Mouse (Mus musculus) MN1 (cell line): ENCODE measurements around the gene Gm10192.
"Not testable (repeated sequence)": the region's sequence is repeated elsewhere in the genome, so short reads cannot be mapped to it uniquely, and the experiment has no call there.

Experiments
- DNase-seq: peaks from one replicate; pipeline ENCODE4 v3.0.0-alpha.2; 2016; ENCODE audit warnings: low spot score

The Gm10192 gene

GRCm38 (mm10) chr4:97183066-97183465 is at the start of gene Gm10192:
Gm10192 (minus strand) TSS chr4:97183166.
- not testable (repeated sequence) for DNase-seq

GRCm38 (mm10) chr4:97230411-97231104 is 47.6 kb upstream of the Gm10192 start:
- no peak for DNase-seq

GRCm38 (mm10) chr4:97219701-97220100 is 36.7 kb upstream of the Gm10192 start:
- DNase-seq = no peak

- DNase-seq = no peak
These were observed 34.9 kb upstream of the Gm10192 start for GRCm38 (mm10) chr4:97217906-97218305.

DNA sequence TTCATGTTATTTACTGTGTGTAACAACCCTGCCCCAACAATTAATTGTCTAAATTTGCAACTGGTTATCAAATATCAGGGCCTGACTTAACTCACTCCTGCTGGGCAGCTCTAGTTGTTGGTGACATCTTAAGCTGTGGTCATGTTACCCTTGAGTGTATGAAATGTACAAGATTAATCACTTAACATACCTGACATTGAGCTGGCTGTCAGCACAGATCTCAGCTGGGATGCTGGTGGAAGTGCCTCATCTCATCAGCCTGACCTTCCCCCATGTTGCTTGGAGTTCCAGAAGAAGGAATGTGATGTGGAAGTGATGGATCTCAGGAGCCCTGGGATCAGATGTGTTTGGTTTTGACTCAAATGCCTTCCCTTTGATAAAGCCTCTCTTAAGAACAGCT is 29.5 kb upstream of the Gm10192 start:
- DNase-seq = no peak

DNA sequence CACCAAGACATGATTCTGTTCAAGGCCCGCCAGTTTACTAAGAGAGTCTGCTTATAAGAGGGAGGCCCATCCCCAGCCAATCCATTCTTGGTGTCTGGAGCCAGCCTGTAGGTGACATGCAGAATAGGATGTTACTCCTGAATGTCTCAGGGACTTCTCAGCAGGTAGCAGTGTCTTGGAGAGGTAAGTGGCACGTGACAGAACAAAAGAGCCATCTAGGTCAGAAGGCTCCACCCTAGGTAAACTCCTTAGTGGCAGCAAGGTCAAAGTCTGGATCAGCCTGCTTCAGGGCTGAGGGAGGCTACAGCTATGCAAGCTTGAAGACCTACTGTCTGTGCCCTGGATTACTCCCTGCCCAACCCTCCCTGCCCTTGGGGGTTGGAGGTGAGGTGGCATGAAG is 20.0 kb upstream of the Gm10192 start:
- not testable (repeated sequence) for DNase-seq

DNA sequence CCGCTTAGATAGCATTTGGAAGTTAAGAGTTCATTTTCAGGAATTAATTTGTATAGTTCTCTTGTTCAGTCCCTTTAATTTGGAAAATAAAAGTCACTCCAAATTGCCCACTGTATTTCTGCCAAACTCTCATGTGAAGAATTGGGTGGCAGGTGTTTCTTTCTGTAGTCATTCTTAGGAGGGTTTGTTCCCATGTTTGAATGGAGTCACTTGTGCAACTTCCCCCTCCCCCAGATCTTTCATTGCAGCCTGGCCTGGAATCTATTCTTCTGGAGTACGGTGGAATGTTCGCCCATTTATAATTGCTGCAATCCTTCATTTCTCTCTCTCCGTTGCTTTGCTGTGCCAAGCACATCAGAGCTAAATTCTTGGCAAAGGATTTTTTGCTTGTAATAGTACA is 10.2 kb upstream of the Gm10192 start:
- DNase-seq = no peak

GRCm38 (mm10) chr4:97192601-97193000 is 9.6 kb upstream of the Gm10192 start:
- no peak for DNase-seq

GRCm38 (mm10) chr4:97180396-97180795 is 2.6 kb downstream of the Gm10192 start:
- DNase-seq = no peak

- DNase-seq = no peak
These were observed 26.1 kb downstream of the Gm10192 start for GRCm38 (mm10) chr4:97156841-97157345.

DNA sequence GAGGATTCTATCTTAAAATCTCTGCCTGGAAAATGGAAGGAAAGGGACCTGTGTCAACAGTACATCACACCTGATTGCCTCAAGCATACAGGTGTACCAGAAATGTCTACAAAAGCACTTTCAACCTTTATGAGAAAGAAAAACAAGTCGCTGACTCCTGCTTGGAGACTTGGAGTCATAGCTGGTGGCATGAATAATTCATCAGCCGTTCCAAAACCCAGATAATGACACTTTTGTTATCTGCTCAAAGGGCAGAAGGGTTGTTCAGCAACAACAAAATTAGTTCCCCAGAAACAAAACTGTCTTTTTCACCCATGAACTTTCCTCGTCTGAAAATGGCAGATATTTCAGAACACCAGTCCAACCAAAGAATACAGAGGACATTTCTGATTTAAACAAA is 26.9 kb downstream of the Gm10192 start:
- DNase-seq = no peak

DNA sequence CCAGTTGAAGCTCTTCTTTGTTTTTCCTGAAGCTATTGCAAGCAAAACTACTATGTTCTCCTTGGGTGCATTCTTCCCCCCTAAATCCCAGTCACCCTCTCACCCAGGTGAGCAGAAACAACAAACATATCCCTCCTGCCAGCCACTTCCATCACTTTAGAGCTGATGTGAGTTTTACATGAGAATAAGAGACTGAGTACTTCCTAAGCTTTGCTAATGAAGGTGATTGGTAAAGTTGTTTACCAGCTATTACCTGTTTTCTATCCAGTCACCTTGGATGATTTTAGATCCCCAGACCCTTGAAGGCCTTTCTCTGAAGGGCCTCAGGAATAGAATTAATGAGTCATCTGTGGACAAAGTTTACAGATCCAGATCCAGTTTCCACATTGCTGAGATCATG is 29.4 kb downstream of the Gm10192 start:
- DNase-seq = no peak

- DNase-seq = no peak
These were observed 40.5 kb downstream of the Gm10192 start for GRCm38 (mm10) chr4:97142484-97142883.
